Mouse (Mus musculus) lung, adult 2 months (tissue): Measurements from ENCODE around the gene Fcho2. TPM values are rescaled to one million over a fixed set of nuclear protein-coding genes. Genes with fewer than 3 reads are reported as not detected.

Experiments used
- DNase-seq: peaks from one replicate; pipeline ENCODE4 v3.0.0; 2022
- H3K4me1 ChIP-seq: fragments of 200-500 bp; 2 replicates; pipeline ENCODE4 v1.6.1; 2011; ENCODE audit warnings: low read length; ENCODE audit not compliant: control insufficient read depth, insufficient read depth
- H3K4me3 ChIP-seq: fragments of 200-500 bp; replicated peaks from 2 replicates; pipeline ENCODE3; 2011; ENCODE audit warnings: low read depth, mild to moderate bottlenecking, control low read depth, low read length; ENCODE audit errors: extremely low read depth
- CTCF ChIP-seq: fragments of 200-500 bp; IDR thresholded peaks from 2 replicates; pipeline ENCODE4 v1.5.1; 2011; ENCODE audit warnings: mild to moderate bottlenecking, low read length, control low read depth; ENCODE audit not compliant: insufficient read depth
- POLR2A ChIP-seq: fragments of 200-500 bp; IDR thresholded peaks from 2 replicates; pipeline ENCODE4 v1.6.1; 2011; ENCODE audit warnings: low read depth, mild to moderate bottlenecking, control low read depth, low read length, borderline replicate concordance; ENCODE audit errors: extremely low read depth
- WGBS: fragments of 180-500 bp; shearing (Covaris S2); methylation state at CpG from one replicate; pipeline ENCODE4 v1.1.7; 2018; 5-methylcytosine and 5-hydroxymethylcytosine counted together
- polyA plus RNA-seq: library from polyadenylated mRNA; depleted of rRNA; stranded (reverse); fragments of >200 nt; gene quantifications from 2 replicates; pipeline ENCODE4 v1.2.3, GENCODE M21; 2012; rRNA removed

Fcho2 gene
- polyA plus RNA-seq, 1 experiment, result 21.1 TPM

DNA sequence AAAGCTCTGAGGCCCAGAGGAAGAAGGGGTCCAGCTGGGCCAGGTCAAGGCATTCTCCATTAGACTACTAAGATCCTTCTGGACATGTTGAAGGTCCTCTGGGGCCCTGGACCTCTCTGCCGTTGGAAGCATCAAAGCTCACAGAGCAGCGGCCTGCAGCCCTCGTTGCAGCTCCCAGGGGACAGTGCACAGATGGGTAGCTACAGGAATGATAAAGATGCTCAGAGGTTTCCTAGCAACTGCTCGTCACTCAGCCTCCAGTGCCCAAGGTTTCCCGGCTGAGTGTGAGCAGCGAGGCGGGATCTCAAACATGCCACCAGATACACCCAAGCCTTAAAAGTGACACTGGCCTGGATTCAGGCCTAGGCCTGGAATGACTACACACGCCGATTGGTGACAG is 127.3 kb downstream of the Fcho2 start:
- TF ChIP-seq CTCF (no peak), POLR2A (no peak)
- WGBS, result 81% methylated on average over 9 of the region's 9 CpGs
- DNase-seq, result no peak
- Histone ChIP-seq H3K4me1 (peaks cover 3% of the 10 kb centered on the region; the same call in 1 of the 2 replicates), H3K4me3 (no peak overlapping the region)

DNA sequence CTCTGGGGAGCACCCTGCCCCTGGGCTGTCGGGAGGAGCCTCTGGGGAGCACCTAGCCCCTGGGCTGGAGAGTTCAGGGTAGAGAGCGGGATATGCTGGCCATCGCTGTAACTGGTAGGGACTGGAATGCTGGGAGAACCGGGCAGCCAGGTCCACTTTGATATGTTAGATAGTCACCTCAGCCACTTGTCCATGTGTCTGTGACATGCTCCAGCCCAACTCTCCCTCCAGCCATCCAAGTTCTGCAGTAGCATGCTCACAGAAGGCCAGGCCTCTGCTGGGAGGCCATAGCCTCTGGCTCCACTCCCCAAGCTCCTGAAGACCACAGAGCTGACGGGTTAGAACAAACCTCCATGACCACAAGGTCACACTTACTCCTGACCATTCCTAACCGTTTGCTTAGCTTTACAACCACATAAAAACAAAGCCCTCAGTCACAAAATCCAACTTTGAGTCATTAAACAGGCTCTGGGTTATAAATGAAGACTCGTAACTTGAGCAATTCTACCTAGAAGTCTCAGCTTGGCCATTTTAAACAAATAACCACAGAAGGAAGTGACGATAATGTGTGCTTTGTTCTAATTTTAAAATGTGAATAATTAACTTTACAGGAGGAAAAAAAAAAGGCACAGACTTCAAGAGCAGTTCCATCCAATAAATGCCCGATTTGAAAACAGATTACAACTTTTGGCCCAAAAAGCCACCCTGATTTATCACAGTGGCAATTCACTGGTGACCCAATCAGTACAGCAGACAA is 130.9 kb downstream of the Fcho2 start:
- H3K4me3 ChIP-seq, result no peak overlapping the region
- no peak for DNase-seq
- TF ChIP-seq CTCF (no peak), POLR2A (no peak)
- WGBS, result 62% methylated on average over 9 of the region's 9 CpGs
- H3K4me1 ChIP-seq, result no peaks in the 10 kb centered on the region

DNA sequence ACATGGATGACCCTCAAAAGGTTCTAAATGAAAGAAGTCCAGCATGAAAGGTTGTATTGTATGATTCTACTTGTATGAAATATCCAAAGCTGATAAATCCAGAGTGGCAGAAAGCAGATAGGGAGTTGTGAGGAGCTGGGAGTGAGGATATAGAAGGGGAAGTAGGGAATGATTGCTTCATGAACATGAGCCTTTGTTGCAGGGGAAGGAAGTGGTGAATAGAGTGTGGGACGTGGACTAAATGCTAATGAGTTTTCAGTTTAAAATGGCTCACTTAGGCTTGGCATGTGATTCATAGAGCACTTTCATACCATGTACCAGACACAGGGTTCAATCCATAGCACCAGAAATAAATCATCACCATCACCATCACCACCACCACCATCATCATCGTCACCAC is 131.8 kb downstream of the Fcho2 start:
- no peak for TF ChIP-seq POLR2A
- no peak for TF ChIP-seq CTCF
- no peaks in the 10 kb centered on the region for H3K4me1 ChIP-seq
- DNase-seq, result no peak
- H3K4me3 ChIP-seq, result no peak overlapping the region
- 77% methylated on average over 2 of the region's 2 CpGs for WGBS

DNA sequence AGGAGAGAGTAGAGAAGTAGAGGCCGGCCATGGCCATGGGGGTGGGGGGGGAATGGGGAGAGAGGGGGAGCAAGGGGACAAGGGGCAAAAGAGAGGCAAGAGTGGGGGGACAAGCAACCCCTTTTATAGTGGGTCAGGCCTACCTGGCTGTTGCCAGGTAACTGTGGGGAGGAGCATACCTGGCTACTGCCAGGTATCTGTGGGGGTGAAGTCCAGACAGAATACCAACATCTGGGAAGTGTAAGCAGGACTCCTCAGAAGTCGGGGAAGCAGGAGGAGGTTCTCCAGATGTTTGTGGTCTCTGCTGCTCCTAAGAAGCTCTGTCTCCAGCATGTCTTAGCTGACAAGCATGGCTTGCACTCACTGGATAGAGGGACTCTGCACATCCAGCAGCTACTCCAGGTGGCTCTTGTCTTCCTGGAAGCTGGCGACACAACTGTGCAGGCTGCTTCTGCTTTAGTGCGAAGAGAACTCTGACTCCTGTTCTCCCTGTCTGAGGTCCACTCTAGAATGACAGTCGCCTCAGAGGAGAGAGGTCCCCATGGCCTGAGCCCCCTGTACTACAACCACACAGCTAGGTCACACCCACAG is 134.7 kb downstream of the Fcho2 start:
- 67% methylated on average over 5 of the region's 5 CpGs for WGBS
- TF ChIP-seq POLR2A, result no peak
- no peak for TF ChIP-seq CTCF

DNA sequence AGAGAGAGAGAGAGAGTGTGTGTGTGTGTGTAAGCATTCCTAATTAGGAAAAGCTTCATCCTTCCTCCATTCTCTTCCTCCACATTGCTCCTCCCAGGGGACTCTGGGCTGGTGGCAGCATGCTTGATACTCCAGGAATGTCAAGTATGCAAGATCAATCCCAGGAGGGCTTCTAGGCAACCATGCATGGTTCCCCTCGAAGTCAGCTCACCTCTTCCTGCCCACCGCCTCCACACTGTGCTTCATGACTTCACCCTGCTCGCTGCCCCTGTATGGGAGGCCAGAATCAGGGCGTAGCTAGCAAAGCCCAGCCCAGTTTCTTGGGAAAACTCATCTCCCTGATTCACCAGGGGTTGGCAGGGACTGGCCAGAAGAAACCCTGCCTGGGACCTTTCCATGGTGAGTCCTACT is 135.6 kb downstream of the Fcho2 start:
- 34% methylated on average over 4 of the region's 4 CpGs for WGBS
- TF ChIP-seq CTCF, result no peak
- TF ChIP-seq POLR2A, result no peak
- DNase-seq, result no peak

More for the DNA sequence above, 134.7 kb downstream of the Fcho2 start:
- Histone ChIP-seq H3K4me3 (no peak overlapping the region), H3K4me1 (no peaks in the 10 kb centered on the region)
- no peak for DNase-seq

DNA sequence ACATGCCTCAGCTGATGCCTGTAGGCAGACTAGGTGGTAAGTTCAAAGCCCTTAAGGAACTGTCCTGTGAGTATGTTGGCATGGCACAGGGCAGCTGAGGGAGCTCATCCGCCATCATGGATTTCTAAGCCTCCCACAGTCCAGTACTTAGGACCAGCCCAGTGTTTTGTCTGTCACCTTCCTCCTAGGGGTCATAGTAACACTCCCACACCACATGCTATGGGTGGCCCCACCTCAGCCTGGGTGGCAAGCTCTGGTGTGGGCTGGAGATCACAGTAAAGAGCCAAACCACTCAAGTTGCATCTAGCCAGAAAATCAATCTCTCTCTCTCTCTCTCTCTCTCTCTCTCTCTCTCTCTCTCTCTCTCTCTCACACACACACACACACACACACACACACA is 136.0 kb downstream of the Fcho2 start:
- Histone ChIP-seq H3K4me1 (no peaks in the 10 kb centered on the region), H3K4me3 (no peak overlapping the region)
- WGBS, result 95% methylated on average over 1 of the region's 1 CpGs
- no peak for TF ChIP-seq POLR2A
- no peak for TF ChIP-seq CTCF
- no peak for DNase-seq

More for the DNA sequence above, 135.6 kb downstream of the Fcho2 start:
- Histone ChIP-seq H3K4me3 (no peak overlapping the region), H3K4me1 (no peaks in the 10 kb centered on the region)

DNA sequence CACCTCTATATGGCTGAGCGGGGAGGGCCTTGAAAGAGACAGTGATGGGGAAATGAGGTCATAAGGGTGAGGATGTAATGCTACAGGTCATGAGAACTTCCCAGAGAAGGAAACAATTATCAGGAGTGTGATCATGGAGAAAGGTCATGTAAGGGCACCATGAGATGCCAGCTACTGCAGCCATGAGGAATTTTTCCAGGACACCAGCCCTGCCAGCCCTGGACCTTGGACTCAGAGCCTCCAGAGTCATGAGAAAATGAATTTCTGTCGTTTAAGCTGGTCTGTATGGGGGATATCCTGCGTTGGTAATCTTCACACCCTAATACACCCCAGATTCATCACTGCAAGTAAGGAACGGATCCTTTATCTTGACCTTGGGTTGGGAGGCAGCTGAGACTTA is 141.3 kb downstream of the Fcho2 start:
- no peak for DNase-seq
- 65% methylated on average over 4 of the region's 4 CpGs for WGBS
- no peaks in the 10 kb centered on the region for H3K4me1 ChIP-seq
- no peak overlapping the region for H3K4me3 ChIP-seq
- no peak for TF ChIP-seq POLR2A
- no peak for TF ChIP-seq CTCF

Other genes starting within 250 kb of the Fcho2 start
- gene Tmem174, start 178.0 kb downstream of the Fcho2 start, polyA plus RNA-seq, result not detected in 2 replicates
- 3.6 and 6.6 TPM in 2 replicates for gene Tmem171, start 120.6 kb downstream of the Fcho2 start, polyA plus RNA-seq
- 14.0 and 19.6 TPM in 2 replicates for gene Tnpo1, start 110.9 kb upstream of the Fcho2 start, polyA plus RNA-seq
- not detected in 2 replicates for gene 1700024P04Rik, start 169.1 kb upstream of the Fcho2 start, polyA plus RNA-seq